Mouse (Mus musculus): ENCODE measurements at regions not wholly inside any gene's neighbourhood (a gene's known extent, or its start where the extent isn't known, plus 50 kb on each side); places are given as distances from the start of the nearest gene placed in this dataset.
"Not testable (repeated sequence)": the region's sequence is repeated elsewhere in the genome, so short reads cannot be mapped to it uniquely, and the experiment has no call there.

GRCm38 (mm10) chrX:50602881-50603280, 174.6 kb upstream of the Olfr1324 start:
- DNase-seq (ENCODE audit: low spot score in 2 of 2), result peak in 1 of 2 experiments; percentile 97

- peak in 1 of 2 experiments; percentile 64 for DNase-seq (ENCODE audit: low spot score in 2 of 2)
These were observed 174.2 kb upstream of the Olfr1324 start for GRCm38 (mm10) chrX:50602461-50602875.

DNA sequence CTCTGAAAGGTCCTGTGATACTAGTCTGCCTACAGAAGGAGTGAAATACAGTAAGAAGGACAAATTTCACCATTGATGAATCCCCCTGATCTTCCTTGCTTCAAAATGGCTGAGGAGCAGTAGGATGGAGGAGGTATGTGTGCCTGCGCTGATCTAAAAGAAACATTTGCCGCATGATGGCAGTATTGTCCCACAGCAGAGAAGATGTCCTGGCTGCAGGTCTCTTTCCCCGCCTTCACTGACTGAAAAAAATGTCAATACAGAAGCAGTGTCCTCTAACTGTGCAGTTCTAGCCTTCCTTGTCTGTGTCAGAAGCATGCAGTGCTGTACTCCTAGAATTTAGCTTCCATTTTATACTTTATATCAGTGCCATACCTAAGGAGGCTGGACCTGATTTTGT, 172.0 kb upstream of the Olfr1324 start:
- DNase-seq (ENCODE audit: low spot score in 2 of 2), result peak in 1 of 2 experiments; percentile 89

GRCm38 (mm10) chrX:50599780-50600179, 171.5 kb upstream of the Olfr1324 start:
- peak in 1 of 2 experiments; percentile 85 for DNase-seq (ENCODE audit: low spot score in 2 of 2)

DNA sequence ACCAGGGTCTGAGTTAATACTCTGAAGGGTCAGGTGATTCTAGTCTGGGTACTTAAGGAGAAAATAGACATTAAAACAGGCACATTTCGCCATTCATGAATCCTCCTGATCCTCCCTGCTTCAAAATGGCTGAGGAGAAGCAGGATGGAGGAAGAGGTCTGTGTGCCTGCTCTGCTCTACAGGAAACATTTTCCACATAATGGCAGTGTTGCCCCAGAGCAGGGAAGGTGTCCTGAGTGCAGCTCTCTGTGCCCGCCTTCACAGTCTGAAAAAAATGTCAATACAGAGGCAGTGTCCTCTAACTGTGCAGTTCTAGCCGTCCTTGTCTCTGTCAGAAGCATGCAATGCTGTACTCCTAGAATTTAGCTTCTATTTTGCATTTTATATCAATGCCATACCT, 169.3 kb upstream of the Olfr1324 start:
- DNase-seq (ENCODE audit: low spot score in 2 of 2), result not testable (repeated sequence)

DNA sequence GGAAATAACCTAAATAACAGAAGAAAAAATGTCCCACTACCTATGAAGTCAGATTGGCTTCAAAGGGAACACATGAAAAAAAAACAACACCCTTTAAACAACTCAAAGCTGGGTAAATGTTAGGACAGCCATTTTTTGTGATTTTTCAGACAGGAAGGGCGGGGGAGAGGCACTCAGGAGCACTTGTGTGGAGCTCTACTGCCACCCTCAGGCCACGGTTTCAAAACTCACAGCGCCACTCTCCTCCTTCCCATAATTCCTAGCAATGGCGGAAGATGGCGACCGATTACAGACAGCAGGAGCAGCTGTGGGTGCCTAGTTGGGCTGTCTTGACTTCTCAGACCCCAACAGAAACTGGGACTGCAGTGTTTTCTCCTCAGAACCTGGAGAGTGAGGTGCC, 168.8 kb upstream of the Olfr1324 start:
- DNase-seq (ENCODE audit: low spot score in 2 of 2), result peak in 1 of 2 experiments; percentile 73

GRCm38 (mm10) chrX:50594976-50595375, 166.7 kb upstream of the Olfr1324 start:
- DNase-seq (ENCODE audit: low spot score in 2 of 2), result not testable (repeated sequence)

DNA sequence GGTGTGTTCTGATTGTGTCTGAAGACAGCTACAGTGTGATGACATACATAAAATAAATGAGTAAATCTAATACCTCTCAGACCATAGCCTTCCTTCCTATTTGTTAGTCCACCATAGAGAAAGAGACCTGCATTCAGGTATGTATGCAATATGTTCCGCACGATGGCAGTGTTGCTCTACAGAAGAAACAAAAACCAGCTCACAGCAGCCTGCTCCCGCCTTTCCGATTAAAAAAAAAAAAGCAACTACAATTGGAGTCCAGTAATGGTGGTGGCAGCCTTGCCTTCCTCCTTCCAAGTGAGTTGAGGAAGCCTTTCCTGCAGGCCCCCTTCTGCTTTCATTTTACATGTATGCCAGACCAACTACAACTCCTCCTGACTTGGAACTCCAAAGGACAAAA, 163.2 kb upstream of the Olfr1324 start:
- peak in 1 of 2 experiments; percentile 51 for DNase-seq (ENCODE audit: low spot score in 2 of 2)

DNA sequence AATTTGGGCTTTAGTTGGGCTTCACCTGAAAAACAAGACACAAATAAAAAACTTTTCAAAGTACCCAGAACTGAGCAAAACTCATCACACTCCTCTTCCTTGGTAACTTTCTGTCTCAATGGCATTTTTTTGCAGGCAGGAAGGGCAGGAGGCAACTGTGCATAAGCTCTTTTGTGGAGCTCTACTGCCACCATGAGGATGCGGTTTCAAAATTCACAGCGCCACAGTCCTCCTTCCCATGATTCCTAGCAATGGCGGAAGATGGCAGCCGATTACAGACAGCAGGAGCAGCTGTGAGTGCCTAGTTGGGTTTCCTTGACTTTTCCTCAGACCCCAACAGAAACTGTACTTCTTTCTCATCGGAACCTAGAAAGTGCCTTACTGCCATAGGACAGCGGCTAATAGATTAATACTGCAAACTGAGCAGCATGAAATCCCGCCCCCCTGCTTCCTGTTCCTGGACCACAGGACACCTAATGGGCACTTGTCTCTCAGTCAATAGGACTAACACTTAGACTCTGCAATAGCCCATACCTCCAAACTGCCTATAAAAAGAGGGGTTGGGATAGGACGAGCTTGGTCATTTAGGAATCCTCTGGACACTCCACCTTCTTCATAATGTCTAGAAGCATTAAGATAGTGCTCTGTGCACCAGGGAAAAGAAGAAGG, 162.5 kb upstream of the Olfr1324 start:
- DNase-seq (ENCODE audit: low spot score in 2 of 2), result peak in 1 of 2 experiments; percentile 81

- DNase-seq (ENCODE audit: low spot score in 2 of 2), result no peak
These were observed 160.6 kb upstream of the Olfr1324 start for GRCm38 (mm10) chrX:50588892-50589291.

DNA sequence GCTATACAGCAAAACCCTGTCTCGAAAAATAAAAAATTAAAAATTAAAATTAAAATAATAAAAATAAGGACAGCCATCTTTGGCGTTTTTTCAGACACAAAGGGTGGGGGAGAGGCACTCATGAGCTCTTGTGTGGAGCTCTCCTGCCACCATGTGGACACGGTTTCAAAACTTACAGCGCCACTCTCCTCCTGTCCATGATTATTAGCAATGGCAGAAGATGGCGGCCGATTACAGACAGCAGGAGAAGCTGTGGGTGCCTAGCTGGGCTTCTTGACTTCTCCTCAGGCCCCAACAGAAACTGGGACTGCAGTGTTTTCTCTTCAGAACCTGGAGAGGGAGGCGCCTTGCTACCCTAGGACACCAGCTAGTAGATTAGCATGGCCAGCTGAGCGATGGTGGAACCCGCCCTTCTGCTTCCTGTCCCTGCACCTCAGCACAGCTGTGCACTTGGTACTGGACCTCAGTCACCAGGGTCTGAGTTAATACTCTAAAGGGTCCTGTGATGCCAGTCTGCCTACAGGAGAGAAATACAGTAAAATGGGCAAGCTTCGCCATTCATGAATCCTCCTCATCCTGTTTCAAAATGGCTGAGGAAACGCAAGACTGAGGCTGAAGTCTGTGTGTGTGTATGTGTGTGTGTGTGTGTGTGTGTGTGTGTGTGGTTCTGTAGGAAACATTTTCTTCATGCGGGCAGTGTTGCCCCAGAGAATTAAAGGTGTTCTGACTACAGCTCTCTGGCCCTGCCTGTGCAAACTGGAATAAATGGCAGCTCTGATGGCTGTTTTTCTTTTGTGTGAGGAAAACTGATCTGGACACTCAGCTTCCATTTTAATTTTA, 155.7 kb upstream of the Olfr1324 start:
- peak in 1 of 2 experiments; percentile 68 for DNase-seq (ENCODE audit: low spot score in 2 of 2)

GRCm38 (mm10) chrX:50580200-50580599, 151.9 kb upstream of the Olfr1324 start:
- peak in 1 of 2 experiments; percentile 77 for DNase-seq (ENCODE audit: low spot score in 2 of 2)

DNA sequence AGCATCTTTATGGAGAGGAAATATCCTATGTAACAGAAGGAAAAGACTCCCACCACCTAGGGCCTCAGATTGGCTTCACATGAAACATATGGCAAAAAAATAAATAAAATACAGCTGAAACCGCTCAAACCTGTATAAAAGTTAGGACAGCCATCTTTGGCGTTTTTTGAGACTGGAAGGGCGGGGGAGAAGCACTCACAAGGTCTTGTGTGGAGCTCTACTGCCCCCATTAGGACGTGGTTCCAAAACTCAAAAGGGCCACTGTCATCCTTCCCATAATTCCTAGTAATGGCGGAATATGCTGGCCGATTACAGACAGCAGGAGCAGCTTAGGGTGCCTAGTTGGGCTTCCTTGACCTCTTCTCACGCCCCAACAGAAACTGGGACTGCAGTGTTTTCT, 148.5 kb upstream of the Olfr1324 start:
- peak; percentile 15 to 89 for DNase-seq (ENCODE audit: low spot score in 2 of 2)

DNA sequence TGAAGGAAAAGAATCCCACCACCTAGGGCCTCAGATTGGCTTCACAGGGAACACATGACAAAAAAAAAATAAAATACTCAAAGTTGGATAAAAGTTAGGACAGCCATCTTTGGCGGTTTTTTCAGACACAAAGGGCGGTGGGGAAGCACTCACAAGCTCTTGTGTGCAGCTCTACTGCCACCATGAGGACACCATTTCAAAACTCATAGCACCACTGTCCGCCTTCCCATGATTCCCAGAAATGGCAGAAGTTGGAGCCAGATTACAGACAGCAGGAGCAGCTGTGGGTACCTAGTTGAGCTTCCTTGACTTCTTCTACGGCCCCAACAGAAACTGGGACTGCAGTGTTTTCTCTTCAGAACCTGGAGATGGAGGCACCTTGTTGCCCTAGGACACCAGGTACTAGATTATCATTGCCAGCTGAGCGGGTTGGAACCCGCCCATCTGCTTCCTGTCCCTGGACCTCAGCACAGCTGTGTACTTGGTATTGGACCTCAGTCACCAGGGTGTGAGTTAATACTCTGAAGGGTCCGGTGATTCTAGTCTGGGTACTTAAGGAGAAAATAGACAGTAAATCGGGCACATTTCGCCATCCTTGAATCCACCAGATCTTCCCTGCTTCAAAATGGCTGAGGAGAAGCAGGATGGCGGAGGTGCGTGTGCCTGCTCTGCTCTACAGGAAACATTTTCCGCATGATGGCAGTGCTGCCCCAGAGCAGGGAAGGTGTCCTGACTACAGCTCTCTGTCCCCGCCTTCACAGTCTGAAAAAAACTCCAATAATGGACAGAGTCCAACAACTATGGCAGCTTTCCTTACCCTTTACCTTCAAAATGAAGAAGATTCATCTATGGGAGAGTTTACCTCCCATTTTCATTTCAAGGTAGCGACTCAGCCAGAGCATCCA, 144.1 kb upstream of the Olfr1324 start:
- peak in 1 of 2 experiments; percentile 86 for DNase-seq (ENCODE audit: low spot score in 2 of 2)

GRCm38 (mm10) chrX:50569087-50569486, 140.8 kb upstream of the Olfr1324 start:
- DNase-seq (ENCODE audit: low spot score in 2 of 2), result peak in 1 of 2 experiments; percentile 77

- DNase-seq (ENCODE audit: low spot score in 2 of 2), result peak in 1 of 2 experiments; percentile 89
These were observed 138.0 kb upstream of the Olfr1324 start for GRCm38 (mm10) chrX:50566345-50566744.

- not testable (repeated sequence) for DNase-seq (ENCODE audit: low spot score in 2 of 2)
These were observed 136.7 kb upstream of the Olfr1324 start for GRCm38 (mm10) chrX:50565031-50565430.

GRCm38 (mm10) chrX:50560915-50561314, 132.6 kb upstream of the Olfr1324 start:
- peak in 1 of 2 experiments; percentile 36 for DNase-seq (ENCODE audit: low spot score in 2 of 2)

- peak in 1 of 2 experiments; percentile 49 for DNase-seq (ENCODE audit: low spot score in 2 of 2)
These were observed 122.0 kb upstream of the Olfr1324 start for GRCm38 (mm10) chrX:50550297-50550696.

- peak in 1 of 2 experiments; percentile 78 for DNase-seq (ENCODE audit: low spot score in 2 of 2)
These were observed 121.4 kb upstream of the Olfr1324 start for GRCm38 (mm10) chrX:50549713-50550112.

DNA sequence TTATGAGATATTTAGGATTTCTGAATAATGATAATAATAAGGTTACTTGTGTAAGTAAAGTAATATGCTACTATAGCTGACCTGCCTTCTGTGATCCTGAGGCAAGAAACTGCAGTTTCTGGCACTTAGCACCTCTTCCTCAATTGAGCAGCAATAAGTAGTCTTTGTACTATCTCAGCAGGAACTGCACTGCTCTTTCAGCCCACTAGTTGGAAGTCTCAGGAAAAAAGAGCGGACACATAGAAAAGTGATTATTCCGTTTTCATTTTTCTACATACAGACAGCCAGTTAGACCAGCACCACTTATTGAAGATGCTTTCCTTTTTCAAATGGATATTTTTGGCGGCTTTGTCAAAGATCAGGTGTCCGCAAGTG, 109.5 kb upstream of the Olfr1324 start:
- not testable (repeated sequence) for DNase-seq (ENCODE audit: low spot score in 2 of 2)

All from right cerebral cortex, adult 2 months (tissue).